Mouse (Mus musculus) layer of hippocampus, adult 9-10 months (tissue): ENCODE measurements around the gene Tnrc6c.
A peak's percentile ranks its signal among the peaks of the same experiment; 100 is the strongest.

Source experiments
- DNase-seq: peaks from one replicate; pipeline ENCODE4 v3.0.0; 2022; ENCODE audit warnings: low spot score

Tnrc6c gene

GRCm38 (mm10) chr11:117638809-117639208, 15.3 kb upstream of the Tnrc6c start:
- no peak for DNase-seq

GRCm38 (mm10) chr11:117639331-117639970, 14.6 kb upstream of the Tnrc6c start:
- DNase-seq, result no peak

GRCm38 (mm10) chr11:117642181-117642580, 11.9 kb upstream of the Tnrc6c start:
- no peak for DNase-seq

- no peak for DNase-seq
These were observed 10.8 kb upstream of the Tnrc6c start for GRCm38 (mm10) chr11:117643240-117643639.

- DNase-seq, result no peak
These were observed 7.3 kb upstream of the Tnrc6c start for GRCm38 (mm10) chr11:117646786-117647185.

GRCm38 (mm10) chr11:117648005-117648404, 6.1 kb upstream of the Tnrc6c start:
- no peak for DNase-seq

- no peak for DNase-seq
These were observed 3.1 kb upstream of the Tnrc6c start for GRCm38 (mm10) chr11:117650721-117651644.

GRCm38 (mm10) chr11:117652907-117653306, 1.2 kb upstream of the Tnrc6c start:
- no peak for DNase-seq

- peak; percentile 99 for DNase-seq
These were observed 363 bp downstream of the Tnrc6c start for GRCm38 (mm10) chr11:117654380-117654924.

GRCm38 (mm10) chr11:117654934-117655291, 824 bp downstream of the Tnrc6c start:
- DNase-seq, result no peak

- DNase-seq, result no peak
These were observed 1.4 kb downstream of the Tnrc6c start for GRCm38 (mm10) chr11:117655292-117656076.

GRCm38 (mm10) chr11:117656077-117656401, 1.9 kb downstream of the Tnrc6c start:
- DNase-seq, result no peak

GRCm38 (mm10) chr11:117658974-117659373, 4.9 kb downstream of the Tnrc6c start:
- DNase-seq, result no peak

- no peak for DNase-seq
These were observed 9.1 kb downstream of the Tnrc6c start for GRCm38 (mm10) chr11:117663036-117663809.

- no peak for DNase-seq
These were observed 9.7 kb downstream of the Tnrc6c start for GRCm38 (mm10) chr11:117663810-117664139.

GRCm38 (mm10) chr11:117665189-117665588, 11.1 kb downstream of the Tnrc6c start:
- DNase-seq, result no peak

GRCm38 (mm10) chr11:117666563-117666962, 12.5 kb downstream of the Tnrc6c start:
- no peak for DNase-seq

- DNase-seq, result no peak
These were observed 13.1 kb downstream of the Tnrc6c start for GRCm38 (mm10) chr11:117667152-117667551.

- no peak for DNase-seq
These were observed 13.7 kb downstream of the Tnrc6c start for GRCm38 (mm10) chr11:117667825-117668224.

GRCm38 (mm10) chr11:117671626-117672025, 17.5 kb downstream of the Tnrc6c start:
- DNase-seq, result no peak

- DNase-seq, result no peak
These were observed 20.4 kb downstream of the Tnrc6c start for GRCm38 (mm10) chr11:117674531-117674930.

GRCm38 (mm10) chr11:117676649-117677048, 22.6 kb downstream of the Tnrc6c start:
- no peak for DNase-seq
